Mouse (Mus musculus) frontal cortex, postnatal 10 days (tissue): Measurements from ENCODE around the gene Hdgf.
"Not testable (repeated sequence)": the region's sequence is repeated elsewhere in the genome, so short reads cannot be mapped to it uniquely, and the experiment has no call there.

Experiments
- DNase-seq, 2 experiments: peaks; one replicate each; pipeline ENCODE4 v3.0.0; 2022; ENCODE audit warnings: low spot score in 2 of 2, mixed read lengths in 1 of 2

The Hdgf gene

DNA sequence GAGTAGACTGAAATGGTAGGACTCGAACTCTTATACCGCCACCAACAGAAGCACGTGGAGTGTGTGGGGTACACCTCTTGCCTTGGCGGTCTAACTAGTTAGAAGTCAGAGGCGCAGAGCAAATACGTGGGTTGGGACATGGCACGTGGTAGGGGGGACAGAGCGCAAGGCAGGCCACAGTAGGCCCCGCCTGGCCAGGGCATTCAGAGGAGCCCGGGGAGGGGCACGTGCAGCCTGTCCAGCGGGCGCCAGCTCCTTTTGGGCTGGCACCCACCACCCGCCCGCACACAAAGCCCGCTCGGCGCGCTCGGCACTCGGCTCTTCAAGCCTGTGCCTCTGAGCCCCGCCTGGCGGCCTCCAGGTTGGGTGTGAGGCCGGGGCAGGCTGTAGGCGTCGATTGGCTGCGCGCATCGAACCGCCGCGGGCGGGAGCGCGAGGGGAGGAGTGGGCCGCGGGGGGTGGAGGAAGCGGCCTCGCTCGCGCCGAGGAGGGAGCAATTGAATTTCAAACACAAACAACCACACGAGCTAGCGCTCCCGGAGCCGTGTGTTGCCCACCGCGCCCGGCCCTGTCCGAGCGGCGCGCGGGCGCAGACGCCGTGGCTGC, at the start of gene Hdgf:
Gene Hdgf, plus strand, starts transcription at position 442 of the 606 bp plus-strand sequence.
- peak; percentile 94 for DNase-seq

DNA sequence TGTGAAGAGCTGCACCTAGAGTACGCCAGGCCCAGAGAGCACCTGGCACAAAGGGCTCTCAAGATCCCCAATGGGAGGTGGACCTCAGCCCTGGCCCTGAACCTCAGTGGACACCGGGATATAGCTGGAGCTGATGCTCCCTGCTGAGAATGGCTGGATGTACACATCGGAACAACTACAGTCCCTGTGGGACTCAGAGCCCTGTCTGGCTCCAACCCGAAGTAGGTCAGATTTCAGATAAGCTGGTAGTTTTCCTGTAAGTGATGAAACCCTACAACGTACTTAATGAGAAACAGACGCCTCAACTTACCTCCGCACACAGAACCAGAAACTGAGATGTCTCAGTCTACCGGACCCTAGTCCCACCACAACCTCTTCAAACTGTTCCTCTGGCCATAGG, 48.5 kb upstream of the Hdgf start:
- no peak for DNase-seq

DNA sequence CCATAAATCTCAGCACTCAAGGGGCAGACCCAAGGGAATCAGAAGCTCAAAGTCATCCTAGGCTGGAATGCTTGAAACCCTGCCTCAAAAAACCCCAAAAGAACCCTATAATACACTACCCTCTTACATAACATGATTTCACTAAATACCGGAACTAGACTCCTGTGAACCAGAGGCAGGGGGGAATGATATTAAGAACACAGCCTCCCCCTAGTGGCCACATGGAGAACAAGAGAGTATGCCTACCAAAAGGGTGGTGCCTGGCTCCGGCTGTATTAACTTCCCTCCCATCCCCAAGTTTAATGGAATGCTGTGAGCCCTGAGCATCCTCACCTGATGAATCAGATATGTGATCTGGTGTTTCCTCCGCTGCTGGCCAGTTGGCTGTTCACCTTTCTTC, 46.3 kb upstream of the Hdgf start:
- DNase-seq, result peak in 1 of 2 experiments; percentile 63

DNA sequence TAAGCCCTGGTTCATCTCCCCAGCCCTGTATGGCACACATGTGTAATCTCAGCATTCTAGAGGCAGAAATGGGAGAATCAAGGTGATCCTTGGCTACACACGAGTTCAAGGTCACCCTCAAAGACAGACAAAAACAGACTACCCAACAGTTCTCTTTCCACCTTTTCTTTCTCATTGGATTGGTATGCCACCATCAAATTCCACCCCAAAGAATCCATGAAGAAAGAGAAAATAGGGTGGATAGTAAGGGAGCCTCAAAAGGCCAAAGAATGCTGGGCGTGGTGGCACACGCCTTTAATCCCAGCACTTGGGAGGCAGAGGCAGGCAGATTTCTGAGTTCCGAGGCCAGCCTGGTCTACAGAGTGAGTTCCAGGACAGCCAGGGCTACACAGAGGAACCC, 42.0 kb upstream of the Hdgf start:
- DNase-seq, result not testable (repeated sequence)

DNA sequence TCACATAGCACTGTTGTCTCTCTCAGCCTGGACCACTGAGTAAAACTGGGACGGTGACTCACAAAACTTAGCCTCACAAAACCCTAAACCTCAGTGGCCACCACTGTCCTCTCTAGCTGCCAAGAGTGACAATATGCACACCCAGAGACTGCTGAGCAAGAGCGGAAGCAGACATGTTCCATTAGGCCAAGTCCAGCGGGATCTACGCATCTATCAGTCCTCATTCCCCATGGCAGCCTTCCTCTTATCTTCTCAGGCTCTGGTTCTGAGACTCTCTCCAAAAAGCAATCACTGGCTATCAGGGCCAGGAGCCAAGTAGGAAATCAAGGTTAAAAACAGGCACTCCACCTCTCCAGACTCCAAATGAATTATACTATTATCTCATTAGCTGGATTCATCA, 28.4 kb upstream of the Hdgf start:
- no peak for DNase-seq

- no peak for DNase-seq
Observed at GRCm38 (mm10) chr3:87884291-87884690, 21.8 kb upstream of the Hdgf start.

GRCm38 (mm10) chr3:87884708-87885251, 21.3 kb upstream of the Hdgf start:
- DNase-seq, result peak; percentile 56 to 57

- DNase-seq, result peak; percentile 90 to 96
Observed at GRCm38 (mm10) chr3:87885281-87886003, 20.7 kb upstream of the Hdgf start, which contains the start of gene Prcc. Gene Prcc (minus strand): TSS chr3:87885608.

DNA sequence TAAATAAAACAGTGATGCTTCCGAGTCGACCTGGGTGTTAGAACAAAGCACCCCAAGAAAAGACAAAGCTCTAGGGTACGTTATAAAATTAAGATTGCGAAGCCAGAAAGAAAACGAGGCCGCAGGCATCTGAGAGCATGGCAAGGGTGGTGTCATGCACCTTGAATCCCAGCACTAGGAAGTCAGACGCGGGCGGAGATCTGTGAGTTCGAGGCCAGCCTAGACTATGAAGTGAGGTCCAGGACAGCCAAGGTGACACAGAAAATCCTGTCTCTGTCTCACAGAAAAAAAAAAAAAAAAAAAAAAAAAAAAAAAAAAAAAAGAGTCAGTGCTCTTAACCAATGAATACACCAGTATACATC, 20.1 kb upstream of the Hdgf start:
- peak in 1 of 2 experiments; percentile 57 for DNase-seq

GRCm38 (mm10) chr3:87886416-87886815, 19.7 kb upstream of the Hdgf start:
- DNase-seq, result no peak

- not testable (repeated sequence) for DNase-seq
Observed at GRCm38 (mm10) chr3:87887400-87887799, 18.7 kb upstream of the Hdgf start.

DNA sequence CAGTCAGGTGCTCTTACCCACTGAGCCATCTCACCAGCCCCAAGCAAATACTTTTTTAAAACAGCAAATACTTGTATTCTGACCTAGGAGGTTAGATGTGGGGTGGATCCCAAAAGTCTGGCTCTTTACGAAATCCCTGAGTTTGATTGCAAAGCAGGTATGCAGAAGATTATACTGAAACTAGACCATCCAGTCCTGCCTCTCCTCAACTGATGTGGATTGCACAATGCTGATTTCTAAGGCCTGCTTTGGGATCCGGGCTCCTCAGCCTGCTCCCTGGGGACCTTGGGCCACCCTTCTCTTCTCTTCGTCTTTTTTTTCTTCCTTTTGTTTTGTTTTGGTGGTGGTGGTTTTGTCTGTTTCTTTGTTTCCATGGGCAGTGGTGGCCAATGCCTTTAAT, 14.6 kb upstream of the Hdgf start:
- DNase-seq, result no peak

DNA sequence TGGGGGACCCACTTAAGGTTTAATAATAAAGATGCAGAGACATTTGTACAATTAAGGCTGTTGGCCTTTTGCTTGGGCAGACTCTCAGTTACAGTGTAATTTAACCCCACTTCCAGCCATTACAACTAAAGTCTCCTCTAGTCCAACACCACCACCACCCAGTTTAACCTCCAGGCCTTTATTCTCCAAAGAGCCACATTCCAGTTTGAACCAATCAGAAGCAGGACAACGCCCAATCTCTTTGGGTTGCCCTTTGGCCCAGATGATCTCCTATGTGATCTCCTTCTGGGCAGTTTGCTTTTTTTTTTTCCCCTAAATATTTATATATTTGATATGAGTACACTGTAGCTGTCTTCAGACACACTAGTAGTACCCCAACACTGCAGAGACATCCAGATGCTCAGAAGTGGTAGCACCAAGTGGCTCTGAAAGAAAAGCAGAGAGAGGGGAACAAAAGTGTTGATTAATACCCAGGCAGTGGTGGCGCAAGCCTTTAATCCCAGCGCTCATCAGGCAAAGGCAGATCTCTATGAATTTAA, 12.7 kb upstream of the Hdgf start:
- no peak for DNase-seq

GRCm38 (mm10) chr3:87899266-87899665, 6.9 kb upstream of the Hdgf start:
- no peak for DNase-seq

DNA sequence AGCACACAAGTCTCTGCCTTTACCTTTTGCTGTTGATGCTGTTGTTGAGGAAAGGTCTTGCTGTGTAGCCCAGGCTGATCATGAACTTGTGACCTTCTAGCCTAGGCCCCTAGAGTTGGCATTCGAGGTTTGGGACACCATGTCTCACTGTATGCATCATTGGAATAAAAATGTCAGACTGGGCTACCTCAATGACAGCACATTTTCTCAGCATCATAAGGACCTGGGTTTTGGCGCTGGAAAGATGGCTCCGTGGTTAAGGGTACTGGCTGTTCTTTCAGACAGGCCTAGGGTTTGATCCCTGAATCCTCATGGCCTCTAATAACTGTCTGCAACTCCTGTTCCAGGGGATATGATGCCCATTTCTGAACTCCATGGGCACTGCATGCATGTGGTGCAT, 6.3 kb upstream of the Hdgf start:
- no peak for DNase-seq

DNA sequence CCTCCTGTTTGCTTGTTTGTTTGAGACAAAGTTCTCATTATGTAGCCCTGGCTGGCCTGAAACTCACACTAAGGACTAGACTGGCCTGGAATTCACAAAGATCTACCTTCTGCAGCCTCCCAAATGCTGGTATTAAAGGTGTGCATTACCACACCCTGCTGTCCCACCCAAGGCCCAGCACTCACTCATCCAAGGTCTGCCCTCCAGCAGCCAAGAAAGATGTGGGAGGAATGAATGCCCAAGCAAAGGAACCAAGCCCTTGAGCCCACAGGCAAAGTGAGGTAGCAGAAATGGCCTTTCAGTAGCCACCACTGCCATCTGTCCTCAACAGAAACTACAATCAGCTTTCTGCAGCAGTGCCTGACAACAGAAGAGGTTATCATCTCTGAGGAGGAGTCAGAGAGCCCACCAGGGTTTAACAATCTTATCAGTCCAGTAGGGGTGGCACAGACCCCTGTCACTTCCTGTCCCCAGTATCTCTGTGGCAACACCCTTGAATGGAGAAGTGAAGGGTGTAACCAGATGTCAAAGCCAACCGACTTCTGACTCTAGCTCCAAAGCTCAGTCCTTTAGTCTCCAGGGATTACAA, 5.0 kb upstream of the Hdgf start:
- no peak for DNase-seq

DNA sequence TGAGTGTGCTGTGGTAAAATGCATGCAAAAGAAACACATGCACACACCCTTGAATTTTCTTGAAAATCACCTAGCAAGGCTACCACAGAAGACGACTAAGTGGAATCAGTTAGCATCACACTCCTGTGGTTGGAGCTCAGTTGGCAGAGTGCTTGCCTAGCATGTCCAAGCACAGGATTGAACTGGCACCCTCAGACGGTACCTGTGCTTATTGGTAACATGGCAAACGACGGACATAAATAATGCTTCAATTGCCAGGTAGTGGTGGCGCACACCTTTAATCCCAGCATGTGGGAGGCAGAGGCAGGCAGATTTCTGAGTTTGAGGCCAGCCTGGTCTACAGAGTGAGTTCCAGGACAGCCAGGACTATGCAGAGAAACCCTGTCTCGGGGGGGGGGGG, 4.2 kb upstream of the Hdgf start:
- DNase-seq, result not testable (repeated sequence)

DNA sequence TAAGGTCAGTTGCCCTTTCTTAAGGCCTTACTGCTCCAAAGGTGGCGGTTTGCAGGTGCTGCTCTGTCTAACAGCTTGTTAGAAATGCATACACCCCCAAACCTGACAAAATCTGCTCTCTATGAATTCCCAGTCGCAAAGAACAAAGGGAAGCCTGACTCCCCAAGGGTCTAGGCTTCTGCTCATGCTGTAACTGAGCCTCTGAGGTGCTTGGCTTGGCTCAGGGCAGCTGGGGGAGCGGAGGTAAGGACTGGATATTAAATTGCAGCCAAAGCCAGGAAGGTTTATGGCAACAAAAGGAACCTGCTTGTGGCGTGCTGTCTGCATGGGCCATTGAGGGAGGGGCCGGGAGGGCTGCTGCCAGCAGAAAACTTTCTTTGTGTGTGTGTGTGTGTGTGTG, 2.3 kb upstream of the Hdgf start:
- DNase-seq, result no peak

DNA sequence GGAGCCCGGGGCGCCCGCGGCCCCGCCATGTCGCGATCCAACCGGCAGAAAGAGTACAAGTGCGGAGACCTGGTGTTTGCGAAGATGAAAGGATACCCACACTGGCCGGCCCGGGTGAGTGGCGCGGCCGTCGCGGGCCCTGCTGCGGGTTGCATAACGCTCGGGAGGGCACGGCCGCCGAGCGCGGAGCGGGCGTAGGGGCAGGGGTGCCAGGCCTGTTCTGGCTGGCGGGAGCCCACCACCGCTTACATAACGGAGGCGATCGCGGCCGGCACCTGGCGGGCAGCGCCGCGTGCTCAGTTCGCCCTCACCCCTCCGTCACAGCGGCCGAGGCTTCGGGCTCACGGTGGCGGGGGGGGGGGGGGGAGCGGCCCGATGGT, 470 bp downstream of the Hdgf start:
- peak in 1 of 2 experiments; percentile 57 for DNase-seq

- no peak for DNase-seq
Observed at GRCm38 (mm10) chr3:87906981-87907857, 1.1 kb downstream of the Hdgf start.

- no peak for DNase-seq
Observed at GRCm38 (mm10) chr3:87907906-87908305, 1.8 kb downstream of the Hdgf start.

- no peak for DNase-seq
Observed at GRCm38 (mm10) chr3:87909381-87909780, 3.3 kb downstream of the Hdgf start.
